In genomic region chr1:133268503-133268902, GRCm38 (mm10) we compare ENCODE assay signal across 13 mouse cellular contexts. TPM values are rescaled to one million over a fixed set of nuclear protein-coding genes. Genes with fewer than 3 reads are reported as not detected.
DNase-seq lines count a peak whose midpoint lies in the region; ATAC-seq and TF ChIP-seq lines count a peak whose summit lies in the region.
"Had no signal": no experiment of that assay in that cellular context is flagged by ENCODE, and none has a peak within 500 bp of the region (broad histone marks: within the 10 kb centered on the region; RNA-seq: fewer than 3 reads in every experiment).

No protein-coding gene starts in this region.

- no peak for DNase-seq in heart, postnatal 0 days (ENCODE audit: low spot score)
- DNase-seq in heart, adult 9 months (ENCODE audit: low spot score in 2 of 2) = no peak
- DNase-seq in MEL (ENCODE audit: low read depth, low spot score) = no peak
- DNase-seq in mesoderm, embryonic 11.5 days (ENCODE audit: low read depth, low spot score) = peak; percentile 25
- DNase-seq in adrenal gland, adult 18-20 months (ENCODE audit: low spot score in 2 of 2) = no peak
- no peak for DNase-seq in cerebellum, postnatal 4 days (ENCODE audit: low spot score in 2 of 2)
- no peak for DNase-seq in cerebellum, postnatal 14 days
- DNase-seq: cerebellum, postnatal 25 days; gastrocnemius, postnatal 14 days had no signal

- H3K4me2 ChIP-seq in heart, postnatal 0 days (ENCODE audit: low read depth, low read length) = no peak overlapping the region
- H3K4me2 ChIP-seq in forebrain, embryonic 13.5 days = no peak overlapping the region
- H3K4me2 ChIP-seq: limb, embryonic 15.5 days had no signal

- H3K4me1 ChIP-seq in heart, postnatal 0 days (ENCODE audit: control insufficient read depth, insufficient read depth) = no peaks in the 10 kb centered on the region
- peaks cover 0 to 3% of the 10 kb centered on the region in 2 experiments; a peak in 1 of 4 replicates for H3K4me1 ChIP-seq in MEL (ENCODE audit: control insufficient read depth in 1 of 2, insufficient read depth in 2 of 2, low read length in 2 of 2)
- H3K4me1 ChIP-seq in forebrain, embryonic 13.5 days = peaks cover 36% of the 10 kb centered on the region

- no peak; the same call in 1 of the 2 replicates for ATAC-seq in heart, postnatal 0 days (ENCODE audit: insufficient read depth, low read depth)
- ATAC-seq in forebrain, embryonic 13.5 days = peak; percentile 17; the same call in 1 of the 2 replicates

- H3K4me3 ChIP-seq in heart, postnatal 0 days (ENCODE audit: low read depth, low read length) = no peak overlapping the region
- H3K4me3 ChIP-seq in MEL (ENCODE audit: control insufficient read depth in 1 of 2, insufficient read depth in 1 of 2, low read depth in 2 of 2, low read length in 2 of 2) = no peak overlapping the region
- H3K4me3 ChIP-seq in forebrain, embryonic 13.5 days = no peak overlapping the region
- H3K4me3 ChIP-seq: limb, embryonic 15.5 days had no signal

- WGBS in heart, postnatal 0 days = 79% methylated on average over 3 of the region's 3 CpGs
- 68% methylated on average over 3 of the region's 3 CpGs for WGBS in forebrain, embryonic 13.5 days

- TF ChIP-seq RAD21 in MEL (IDR thresholded peaks at IDR 0.05; ENCODE audit: low read depth, low read length) = no peak

- no peaks in the 10 kb centered on the region for H3K79me2 ChIP-seq in MEL (ENCODE audit: control insufficient read depth, insufficient read depth, low read length, poor library complexity)

- no peak for TF ChIP-seq POLR2A in MEL (IDR thresholded peaks at IDR 0.05; ENCODE audit: control insufficient read depth in 1 of 2, insufficient read depth in 1 of 2, low read depth in 1 of 2, low read length in 2 of 2, poor library complexity in 1 of 2)

- no peak overlapping the region for H3K9ac ChIP-seq in heart, postnatal 0 days (replicated peaks; ENCODE audit: low read depth, low read length)
- H3K9ac ChIP-seq in MEL (ENCODE audit: control insufficient read depth, low read depth, low read length, poor library complexity, severe bottlenecking) = no peak overlapping the region
- no peak overlapping the region for H3K9ac ChIP-seq in forebrain, embryonic 13.5 days
- H3K9ac ChIP-seq: limb, embryonic 15.5 days had no signal

- TF ChIP-seq CTCF in heart, postnatal 0 days (IDR thresholded peaks at IDR 0.05; ENCODE audit: low read depth) = peak; percentile 63
- peak in 1 of 3 experiments; percentile 21; a peak in 2 of 6 replicates for TF ChIP-seq CTCF in MEL (IDR thresholded peaks at IDR 0.05 in 2 of 3, conservative IDR thresholded peaks at IDR 0.05 in 1 of 3; ENCODE audit: control insufficient read depth in 1 of 3, insufficient read depth in 1 of 3, low read depth in 2 of 3, low read length in 3 of 3, poor library complexity in 1 of 3, severe bottlenecking in 1 of 3)

- H3K36me3 ChIP-seq in heart, postnatal 0 days (replicated peaks; ENCODE audit: control insufficient read depth, insufficient read depth, low read length) = peaks cover 55% of the 10 kb centered on the region
- H3K36me3 ChIP-seq in MEL (ENCODE audit: control insufficient read depth in 1 of 2, insufficient read depth in 2 of 2, low read length in 2 of 2) = peaks cover 0 to 2% of the 10 kb centered on the region in 2 experiments; a peak in 3 of 4 replicates
- H3K36me3 ChIP-seq in forebrain, embryonic 13.5 days (ENCODE audit: poor library complexity, severe bottlenecking) = peaks cover 66% of the 10 kb centered on the region
- H3K36me3 ChIP-seq: limb, embryonic 15.5 days had no signal

- H3K27ac ChIP-seq in heart, postnatal 0 days (ENCODE audit: low read depth) = no peak overlapping the region
- H3K27ac ChIP-seq in MEL (ENCODE audit: control insufficient read depth, low read depth, low read length) = no peak overlapping the region
- H3K27ac ChIP-seq in forebrain, embryonic 13.5 days = peak overlapping the region; percentile 69
- H3K27ac ChIP-seq: limb, embryonic 15.5 days had no signal

- TF ChIP-seq EP300 in heart, postnatal 0 days (IDR thresholded peaks at IDR 0.05; ENCODE audit: low read depth) = no peak
- no peak for TF ChIP-seq EP300 in MEL (IDR thresholded peaks at IDR 0.05; ENCODE audit: low read depth in 1 of 2, low read length in 2 of 2)

- H3K9me3 ChIP-seq in heart, postnatal 0 days (replicated peaks; ENCODE audit: control insufficient read depth, low read length) = no peaks in the 10 kb centered on the region
- no peaks in the 10 kb centered on the region for H3K9me3 ChIP-seq in MEL (replicated peaks; ENCODE audit: insufficient read depth, low read length)
- H3K9me3 ChIP-seq in forebrain, embryonic 13.5 days (replicated peaks) = no peaks in the 10 kb centered on the region
- H3K9me3 ChIP-seq: limb, embryonic 15.5 days had no signal

- no peaks in the 10 kb centered on the region for H3K27me3 ChIP-seq in heart, postnatal 0 days (ENCODE audit: control insufficient read depth, insufficient read depth, low read length)
- no peaks in the 10 kb centered on the region for H3K27me3 ChIP-seq in MEL (ENCODE audit: control insufficient read depth in 1 of 2, insufficient read depth in 2 of 2, low read length in 2 of 2)
- no peaks in the 10 kb centered on the region for H3K27me3 ChIP-seq in forebrain, embryonic 13.5 days

TF ChIP-seq in MEL, 35 proteins besides CTCF, POLR2A, EP300 and RAD21:
- TF ChIP-seq JUND (IDR thresholded peaks at IDR 0.05; ENCODE audit: low read depth, low read length) (no peak), UBTF (IDR thresholded peaks at IDR 0.05; ENCODE audit: borderline replicate concordance, insufficient read depth, low read depth, low read length) (no peak), POLR2AphosphoS2 (IDR thresholded peaks at IDR 0.05; ENCODE audit: low read length) (no peak), CHD2 (IDR thresholded peaks at IDR 0.05; ENCODE audit: low read length) (no peak), SMC3 (IDR thresholded peaks at IDR 0.05; ENCODE audit: low read depth, low read length) (peak; percentile 27)

RNA-seq across cellular contexts. Expression of gene Golt1a, which starts 41.1 kb away (rescaled TPM):
- total RNA-seq in heart, postnatal 0 days (2014; rRNA removed; ENCODE audit: low replicate concordance) = not detected in 2 replicates
- not detected in 2 replicates for polyA plus RNA-seq in heart, postnatal 0 days (2015; fragmentation: Nextera tagmentation; extraction: Ambion mirVana)
- total RNA-seq in MEL (2012; rRNA removed) = not detected in 2 replicates
- not detected for polyA plus RNA-seq in MEL (2012; ENCODE audit: insufficient read depth in 1 of 2, insufficient read length in 2 of 2, low read depth in 1 of 2, low replicate concordance in 2 of 2, missing spikeins in 1 of 2)
- polyA plus RNA-seq in forebrain, embryonic 13.5 days (2015; fragmentation: Nextera tagmentation; extraction: Ambion mirVana) = not detected in 2 replicates
- total RNA-seq in adrenal gland, adult 18-20 months (2021) = 1 to 10 TPM in 1 of 2 experiments, under 1 TPM in 1; 0.96 to 1.2 TPM
- total RNA-seq: gastrocnemius, postnatal 14 days had no signal
- polyA plus RNA-seq: limb, embryonic 15.5 days had no signal

RNA-seq across cellular contexts. Expression of gene Kiss1, which starts 53.2 kb away (rescaled TPM):
- not detected in 2 replicates for total RNA-seq in heart, postnatal 0 days (2014; rRNA removed; ENCODE audit: low replicate concordance)
- polyA plus RNA-seq in heart, postnatal 0 days (2015; fragmentation: Nextera tagmentation; extraction: Ambion mirVana) = not detected in 2 replicates
- total RNA-seq in MEL (2012; rRNA removed) = not detected in 2 replicates
- not detected for polyA plus RNA-seq in MEL (2012; ENCODE audit: insufficient read depth in 1 of 2, insufficient read length in 2 of 2, low read depth in 1 of 2, low replicate concordance in 2 of 2, missing spikeins in 1 of 2)
- polyA plus RNA-seq in forebrain, embryonic 13.5 days (2015; fragmentation: Nextera tagmentation; extraction: Ambion mirVana) = not detected in 2 replicates
- not detected for total RNA-seq in adrenal gland, adult 18-20 months (2021)
- total RNA-seq: adrenal gland, postnatal 14 days; gastrocnemius, postnatal 14 days had no signal
- polyA plus RNA-seq: kidney, embryonic 14.5 days; limb, embryonic 15.5 days had no signal
